Mouse (Mus musculus): ENCODE data around the gene Lpar3. TPM values are rescaled to one million over a fixed set of nuclear protein-coding genes. Genes with fewer than 3 reads are reported as not detected.

Gene Lpar3
- polyA plus RNA-seq, 1 experiment from 2014 or later, result not detected

- H3K27ac ChIP-seq (ENCODE audit: low read depth), result no peak overlapping the region
- 2% methylated on average over 13 of the region's 13 CpGs for WGBS (ENCODE audit: insufficient replicate concordance)
- peaks cover 7% of the 10 kb centered on the region for H3K4me1 ChIP-seq (ENCODE audit: insufficient read depth)
- peak overlapping the region; percentile 25 for H3K4me3 ChIP-seq (ENCODE audit: low read depth, low read length)
- DNase-seq, result peak; percentile 45
- H3K9me3 ChIP-seq (ENCODE audit: low read length), result no peaks in the 10 kb centered on the region
- H3K9ac ChIP-seq (replicated peaks), result 0 out of 2 replicates have a peak overlapping the region, but pooled peaks have one; percentile 0
- no peaks in the 10 kb centered on the region for H3K36me3 ChIP-seq (replicated peaks; ENCODE audit: insufficient read depth, low read length)
- TF ChIP-seq EP300 (IDR thresholded peaks at IDR 0.05; ENCODE audit: low read depth) (no peak), CTCF (IDR thresholded peaks at IDR 0.05; ENCODE audit: low read depth) (peak; percentile 91)
- H3K4me2 ChIP-seq (ENCODE audit: low read depth, low read length), result peak overlapping the region; percentile 72
- peak; percentile 78 for ATAC-seq
- no peaks in the 10 kb centered on the region for H3K27me3 ChIP-seq (ENCODE audit: insufficient read depth, low read length)
These were observed 106.9 kb downstream of the Lpar3 start for GRCm38 (mm10) chr3:146327537-146328255.

GRCm38 (mm10) chr3:146328749-146329148 lies 108.0 kb downstream of the Lpar3 start:
- Histone ChIP-seq H3K9me3 (ENCODE audit: low read length) (no peaks in the 10 kb centered on the region), H3K27me3 (ENCODE audit: insufficient read depth, low read length) (no peaks in the 10 kb centered on the region), H3K27ac (ENCODE audit: low read depth) (no peak overlapping the region), H3K4me2 (ENCODE audit: low read depth, low read length) (peak overlapping the region; percentile 72), H3K36me3 (replicated peaks; ENCODE audit: insufficient read depth, low read length) (no peaks in the 10 kb centered on the region), H3K4me3 (ENCODE audit: low read depth, low read length) (peak overlapping the region; percentile 25), H3K4me1 (ENCODE audit: insufficient read depth) (peaks cover 7% of the 10 kb centered on the region), H3K9ac (replicated peaks) (peak overlapping the region; percentile 0; the same call in 1 of the 2 replicates)
- peak; percentile 43; the same call in 1 of the 2 replicates for ATAC-seq
- TF ChIP-seq CTCF (IDR thresholded peaks at IDR 0.05; ENCODE audit: low read depth) (no peak), EP300 (IDR thresholded peaks at IDR 0.05; ENCODE audit: low read depth) (no peak)
- DNase-seq, result peak; percentile 60
- 10% methylated on average over 13 of the region's 13 CpGs for WGBS (ENCODE audit: insufficient replicate concordance)

DNA sequence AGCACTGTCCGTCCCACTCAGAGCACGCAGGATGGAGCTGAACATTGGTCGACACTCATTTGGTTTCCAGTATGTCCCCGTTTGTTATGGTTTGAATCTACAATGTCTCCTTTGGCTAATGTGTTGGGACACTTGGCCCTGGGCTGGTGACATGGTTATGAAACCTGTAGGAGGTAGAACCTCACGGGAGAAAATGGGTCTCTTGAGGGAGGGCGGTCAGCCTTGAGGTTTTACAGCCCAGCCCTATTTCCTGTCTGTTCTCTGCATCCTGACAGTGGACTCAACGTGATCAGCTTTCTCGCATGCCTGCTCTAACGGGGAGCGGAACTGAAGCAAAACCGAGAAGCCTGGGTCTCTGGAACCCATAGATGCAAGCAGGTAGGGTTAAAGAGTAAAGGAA lies 111.1 kb downstream of the Lpar3 start:
- DNase-seq, result no peak
- H3K27ac ChIP-seq (ENCODE audit: low read depth), result no peak overlapping the region
- no peak overlapping the region for H3K9ac ChIP-seq (replicated peaks)
- no peak overlapping the region for H3K4me3 ChIP-seq (ENCODE audit: low read depth, low read length)
- ATAC-seq, result no peak
- 0 out of 2 replicates have a peak overlapping the region, but pooled peaks have one; percentile 6 for H3K4me2 ChIP-seq (ENCODE audit: low read depth, low read length)
- H3K36me3 ChIP-seq (replicated peaks; ENCODE audit: insufficient read depth, low read length), result no peaks in the 10 kb centered on the region
- H3K27me3 ChIP-seq (ENCODE audit: insufficient read depth, low read length), result no peaks in the 10 kb centered on the region
- H3K4me1 ChIP-seq (ENCODE audit: insufficient read depth), result peaks cover 7% of the 10 kb centered on the region
- TF ChIP-seq EP300 (IDR thresholded peaks at IDR 0.05; ENCODE audit: low read depth) (no peak), CTCF (IDR thresholded peaks at IDR 0.05; ENCODE audit: low read depth) (no peak)
- 54% methylated on average over 11 of the region's 11 CpGs for WGBS (ENCODE audit: insufficient replicate concordance)
- no peaks in the 10 kb centered on the region for H3K9me3 ChIP-seq (ENCODE audit: low read length)

- no peak for DNase-seq
- H3K27me3 ChIP-seq (ENCODE audit: insufficient read depth, low read length), result no peaks in the 10 kb centered on the region
These were observed 112.5 kb downstream of the Lpar3 start for GRCm38 (mm10) chr3:146333270-146333669.

GRCm38 (mm10) chr3:146334070-146334469 lies 113.3 kb downstream of the Lpar3 start:
- Histone ChIP-seq H3K27ac (ENCODE audit: low read depth) (no peak overlapping the region), H3K4me1 (ENCODE audit: insufficient read depth) (no peaks in the 10 kb centered on the region), H3K27me3 (ENCODE audit: insufficient read depth, low read length) (no peaks in the 10 kb centered on the region), H3K36me3 (replicated peaks; ENCODE audit: insufficient read depth, low read length) (no peaks in the 10 kb centered on the region), H3K9ac (replicated peaks) (no peak overlapping the region), H3K4me3 (ENCODE audit: low read depth, low read length) (no peak overlapping the region), H3K9me3 (ENCODE audit: low read length) (no peaks in the 10 kb centered on the region), H3K4me2 (ENCODE audit: low read depth, low read length) (no peak overlapping the region)
- 75% methylated on average over 7 of the region's 7 CpGs for WGBS (ENCODE audit: insufficient replicate concordance)
- ATAC-seq (no peak), DNase-seq (no peak)
- TF ChIP-seq CTCF (IDR thresholded peaks at IDR 0.05; ENCODE audit: low read depth) (no peak), EP300 (IDR thresholded peaks at IDR 0.05; ENCODE audit: low read depth) (no peak)

More at GRCm38 (mm10) chr3:146333270-146333669, 112.5 kb downstream of the Lpar3 start:
- TF ChIP-seq CTCF (IDR thresholded peaks at IDR 0.05; ENCODE audit: low read depth) (no peak), EP300 (IDR thresholded peaks at IDR 0.05; ENCODE audit: low read depth) (no peak)
- Histone ChIP-seq H3K4me1 (ENCODE audit: insufficient read depth) (peaks cover 3% of the 10 kb centered on the region; the same call in 1 of the 2 replicates), H3K27ac (ENCODE audit: low read depth) (no peak overlapping the region; the same call in 1 of the 2 replicates), H3K4me2 (ENCODE audit: low read depth, low read length) (no peak overlapping the region), H3K9ac (replicated peaks) (no peak overlapping the region), H3K36me3 (replicated peaks; ENCODE audit: insufficient read depth, low read length) (no peaks in the 10 kb centered on the region), H3K9me3 (ENCODE audit: low read length) (no peaks in the 10 kb centered on the region), H3K4me3 (ENCODE audit: low read depth, low read length) (no peak overlapping the region)
- no peak for ATAC-seq
- WGBS (ENCODE audit: insufficient replicate concordance), result 73% methylated on average over 3 of the region's 3 CpGs

Other genes with a start within 250 kb of the Lpar3 start
- gene Syde2, start 233.1 kb upstream of the Lpar3 start, polyA plus RNA-seq (2015; fragmentation: Nextera tagmentation; extraction: Ambion mirVana), result 0.47 and 0.70 TPM in 2 replicates
- gene Wdr63, start 112.8 kb upstream of the Lpar3 start, polyA plus RNA-seq (2015; fragmentation: Nextera tagmentation; extraction: Ambion mirVana), result 0.19 and 0.20 TPM in 2 replicates
- gene Mcoln3, start 103.5 kb upstream of the Lpar3 start, polyA plus RNA-seq (2015; fragmentation: Nextera tagmentation; extraction: Ambion mirVana), result 0.08 TPM in 1 of 2 replicates, not detected in the other
- gene Mcoln2, start 71.1 kb upstream of the Lpar3 start, polyA plus RNA-seq (2015; fragmentation: Nextera tagmentation; extraction: Ambion mirVana), result 4.3 and 4.5 TPM in 2 replicates
- 19.3 and 22.4 TPM in 2 replicates for gene Ssx2ip, start 183.7 kb downstream of the Lpar3 start, polyA plus RNA-seq (2015; fragmentation: Nextera tagmentation; extraction: Ambion mirVana)
- 8.3 and 9.9 TPM in 2 replicates for gene Ctbs, start 228.8 kb downstream of the Lpar3 start, polyA plus RNA-seq (2015; fragmentation: Nextera tagmentation; extraction: Ambion mirVana)

All from liver, postnatal 0 days (tissue).